Mouse (Mus musculus): Measurements from ENCODE around the gene Mapk1ip1l. TPM values are rescaled to one million over a fixed set of nuclear protein-coding genes. Genes with fewer than 3 reads are reported as not detected.
A peak's percentile ranks its signal among the peaks of the same experiment; 100 is the strongest.

Gene Mapk1ip1l
- polyA plus RNA-seq, 1 experiment = 34.0 TPM

- Histone ChIP-seq H3K27ac (ENCODE audit: insufficient read depth, low read depth, low read length) (no peak overlapping the region), H3K4me1 (ENCODE audit: control insufficient read depth, insufficient read depth, low read length) (no peaks in the 10 kb centered on the region), H3K4me3 (ENCODE audit: insufficient read depth, low read depth, low read length) (no peak overlapping the region), H3K27me3 (replicated peaks; ENCODE audit: control insufficient read depth, insufficient read depth, low read length) (no peaks in the 10 kb centered on the region), H3K36me3 (ENCODE audit: control insufficient read depth, insufficient read depth, low read length) (no peaks in the 10 kb centered on the region)
- 41% methylated on average over 3 of the region's 3 CpGs for WGBS
- TF ChIP-seq POLR2A (IDR thresholded peaks at IDR 0.05; ENCODE audit: low read depth, low read length) (no peak), CTCF (conservative IDR thresholded peaks at IDR 0.05; ENCODE audit: insufficient read depth, insufficient read length, low read depth, low read length) (no peak)
- no peak for DNase-seq
Measured at GRCm38 (mm10) chr14:47275417-47275816, 22.6 kb upstream of the Mapk1ip1l start.

- no peaks in the 10 kb centered on the region for H3K4me1 ChIP-seq (ENCODE audit: control insufficient read depth, insufficient read depth, low read length)
- no peaks in the 10 kb centered on the region for H3K27me3 ChIP-seq (replicated peaks; ENCODE audit: control insufficient read depth, insufficient read depth, low read length)
- 2% methylated on average over 22 of the region's 22 CpGs for WGBS
- no peak for DNase-seq
- H3K4me3 ChIP-seq (ENCODE audit: insufficient read depth, low read depth, low read length) = peak overlapping the region; percentile 73
- H3K27ac ChIP-seq (ENCODE audit: insufficient read depth, low read depth, low read length) = no peak overlapping the region
- TF ChIP-seq POLR2A (IDR thresholded peaks at IDR 0.05; ENCODE audit: low read depth, low read length) = no peak
- TF ChIP-seq CTCF (conservative IDR thresholded peaks at IDR 0.05; ENCODE audit: insufficient read depth, insufficient read length, low read depth, low read length) = no peak
- H3K36me3 ChIP-seq (ENCODE audit: control insufficient read depth, insufficient read depth, low read length) = no peaks in the 10 kb centered on the region
Measured at GRCm38 (mm10) chr14:47276036-47276603, 21.9 kb upstream of the Mapk1ip1l start.

- no peak for TF ChIP-seq CTCF (conservative IDR thresholded peaks at IDR 0.05; ENCODE audit: insufficient read depth, insufficient read length, low read depth, low read length)
- TF ChIP-seq POLR2A (IDR thresholded peaks at IDR 0.05; ENCODE audit: low read depth, low read length) = no peak
- Histone ChIP-seq H3K27me3 (replicated peaks; ENCODE audit: control insufficient read depth, insufficient read depth, low read length) (no peaks in the 10 kb centered on the region), H3K27ac (ENCODE audit: insufficient read depth, low read depth, low read length) (peak within 1 kb of the TSS; percentile 79), H3K36me3 (ENCODE audit: control insufficient read depth, insufficient read depth, low read length) (no peaks in the 10 kb centered on the region), H3K4me1 (ENCODE audit: control insufficient read depth, insufficient read depth, low read length) (no peaks in the 10 kb centered on the region), H3K4me3 (ENCODE audit: insufficient read depth, low read depth, low read length) (peak within 1 kb of the TSS; percentile 73)
- DNase-seq = peak; percentile 97
- under 1% methylated on average over 77 of the region's 77 CpGs for WGBS
Measured at GRCm38 (mm10) chr14:47276637-47277393, 21.3 kb upstream of the Mapk1ip1l start, which contains the start of the genes Wdhd1 and Socs4. Gene Wdhd1, minus strand, starts transcription at chr14:47276857. Gene Socs4, plus strand, starts transcription at chr14:47276931.

- TF ChIP-seq POLR2A (IDR thresholded peaks at IDR 0.05; ENCODE audit: low read depth, low read length) (no peak), CTCF (conservative IDR thresholded peaks at IDR 0.05; ENCODE audit: insufficient read depth, insufficient read length, low read depth, low read length) (peak; percentile 32; the same call in 1 of the 2 replicates)
- H3K36me3 ChIP-seq (ENCODE audit: control insufficient read depth, insufficient read depth, low read length) = no peaks in the 10 kb centered on the region
- 79% methylated on average over 2 of the region's 2 CpGs for WGBS
- no peak overlapping the region for H3K4me3 ChIP-seq (ENCODE audit: insufficient read depth, low read depth, low read length)
- H3K27me3 ChIP-seq (replicated peaks; ENCODE audit: control insufficient read depth, insufficient read depth, low read length) = no peaks in the 10 kb centered on the region
- no peaks in the 10 kb centered on the region for H3K4me1 ChIP-seq (ENCODE audit: control insufficient read depth, insufficient read depth, low read length)
- DNase-seq = no peak
- H3K27ac ChIP-seq (ENCODE audit: insufficient read depth, low read depth, low read length) = no peak overlapping the region
Measured at GRCm38 (mm10) chr14:47279058-47279457, 19.0 kb upstream of the Mapk1ip1l start.

GRCm38 (mm10) chr14:47281535-47281934 lies 16.5 kb upstream of the Mapk1ip1l start:
- TF ChIP-seq CTCF (conservative IDR thresholded peaks at IDR 0.05; ENCODE audit: insufficient read depth, insufficient read length, low read depth, low read length) = no peak
- no peak for TF ChIP-seq POLR2A (IDR thresholded peaks at IDR 0.05; ENCODE audit: low read depth, low read length)
- no peak for DNase-seq
- H3K36me3 ChIP-seq (ENCODE audit: control insufficient read depth, insufficient read depth, low read length) = no peaks in the 10 kb centered on the region
- WGBS = 85% methylated on average over 4 of the region's 4 CpGs
- no peak overlapping the region for H3K4me3 ChIP-seq (ENCODE audit: insufficient read depth, low read depth, low read length)
- H3K27ac ChIP-seq (ENCODE audit: insufficient read depth, low read depth, low read length) = no peak overlapping the region
- H3K27me3 ChIP-seq (replicated peaks; ENCODE audit: control insufficient read depth, insufficient read depth, low read length) = no peaks in the 10 kb centered on the region
- peaks cover 2% of the 10 kb centered on the region; the same call in 1 of the 2 replicates for H3K4me1 ChIP-seq (ENCODE audit: control insufficient read depth, insufficient read depth, low read length)

- DNase-seq = no peak
- TF ChIP-seq POLR2A (IDR thresholded peaks at IDR 0.05; ENCODE audit: low read depth, low read length) (no peak), CTCF (conservative IDR thresholded peaks at IDR 0.05; ENCODE audit: insufficient read depth, insufficient read length, low read depth, low read length) (no peak)
- 38% methylated on average over 7 of the region's 7 CpGs for WGBS
- Histone ChIP-seq H3K27me3 (replicated peaks; ENCODE audit: control insufficient read depth, insufficient read depth, low read length) (no peaks in the 10 kb centered on the region), H3K4me3 (ENCODE audit: insufficient read depth, low read depth, low read length) (no peak overlapping the region), H3K4me1 (ENCODE audit: control insufficient read depth, insufficient read depth, low read length) (peaks cover 2% of the 10 kb centered on the region; the same call in 1 of the 2 replicates), H3K27ac (ENCODE audit: insufficient read depth, low read depth, low read length) (no peak overlapping the region), H3K36me3 (ENCODE audit: control insufficient read depth, insufficient read depth, low read length) (no peaks in the 10 kb centered on the region)
Measured at GRCm38 (mm10) chr14:47283568-47283967, 14.5 kb upstream of the Mapk1ip1l start.

GRCm38 (mm10) chr14:47285271-47285670 lies 12.8 kb upstream of the Mapk1ip1l start:
- Histone ChIP-seq H3K36me3 (ENCODE audit: control insufficient read depth, insufficient read depth, low read length) (no peaks in the 10 kb centered on the region), H3K4me1 (ENCODE audit: control insufficient read depth, insufficient read depth, low read length) (peaks cover 2% of the 10 kb centered on the region; the same call in 1 of the 2 replicates), H3K27ac (ENCODE audit: insufficient read depth, low read depth, low read length) (no peak overlapping the region), H3K4me3 (ENCODE audit: insufficient read depth, low read depth, low read length) (no peak overlapping the region), H3K27me3 (replicated peaks; ENCODE audit: control insufficient read depth, insufficient read depth, low read length) (no peaks in the 10 kb centered on the region)
- no peak for DNase-seq
- 93% methylated on average over 2 of the region's 2 CpGs for WGBS
- TF ChIP-seq POLR2A (IDR thresholded peaks at IDR 0.05; ENCODE audit: low read depth, low read length) = no peak
- TF ChIP-seq CTCF (conservative IDR thresholded peaks at IDR 0.05; ENCODE audit: insufficient read depth, insufficient read length, low read depth, low read length) = no peak
